Mouse (Mus musculus) MEL (cell line): ENCODE data around the gene Zfp131.

ENCODE experiments used
- MAZ ChIP-seq: IDR thresholded peaks from 2 replicates; pipeline ENCODE4 v1.6.1; 2012; ENCODE audit warnings: low read depth, mild to moderate bottlenecking, inconsistent platforms, low read length, improper control_type of control experiment
- RCOR1 ChIP-seq: IDR thresholded peaks from 2 replicates; pipeline ENCODE4 v1.6.1; 2012; ENCODE audit warnings: low read depth, mild to moderate bottlenecking, inconsistent platforms, low read length, improper control_type of control experiment

GRCm38 (mm10) chr13:119790761-119791579 is at the start of gene Zfp131:
- TF ChIP-seq MAZ (peak; percentile 94), RCOR1 (no peak)
